Mouse (Mus musculus): ENCODE data around the gene Pax4.

Gene Pax4

GRCm38 (mm10) chr6:28396853-28397457 lies 52.2 kb downstream of the Pax4 start:
- no peak for DNase-seq (ENCODE audit: low read depth)

- DNase-seq (ENCODE audit: low read depth), result no peak
These were observed 52.9 kb downstream of the Pax4 start for GRCm38 (mm10) chr6:28396051-28396852.

All from NIH3T3 (cell line).